Mouse (Mus musculus) olfactory bulb, adult 2 months (tissue): ENCODE measurements around the gene Csnk1g1.

Source experiments
- CTCF ChIP-seq: fragments of 200-500 bp; IDR thresholded peaks from 2 replicates; pipeline ENCODE4 v1.5.1; 2012; ENCODE audit warnings: low read depth, mild to moderate bottlenecking, low read length, moderate library complexity; ENCODE audit not compliant: insufficient read depth
- POLR2A ChIP-seq: fragments of 200-500 bp; IDR thresholded peaks from 2 replicates; pipeline ENCODE4 v1.6.1; 2012; ENCODE audit warnings: mild to moderate bottlenecking, low read depth, low read length, moderate library complexity; ENCODE audit not compliant: insufficient read depth

DNA sequence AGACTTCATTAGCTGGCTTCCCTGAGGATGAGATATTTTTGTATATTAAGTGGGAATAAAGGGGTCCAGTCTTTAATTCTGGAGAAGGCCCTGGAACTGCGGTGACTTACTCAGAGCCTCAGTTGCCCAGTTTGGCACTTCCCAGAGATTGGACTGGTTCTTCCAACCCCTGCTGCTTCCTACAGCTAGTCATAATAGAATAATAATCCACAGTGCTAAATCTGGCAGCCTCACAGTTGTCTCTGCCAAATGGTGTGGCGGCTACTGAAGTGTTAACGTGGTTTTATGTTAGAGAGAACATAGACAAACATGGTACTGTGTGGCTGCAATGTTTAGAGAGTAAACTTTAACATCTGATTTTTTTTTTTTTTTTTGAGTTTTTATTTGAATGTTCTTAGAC lies 152.9 kb downstream of the Csnk1g1 start:
- TF ChIP-seq CTCF (no peak), POLR2A (no peak)
